Comparison of ENCODE assay signal across 8 mouse cellular contexts in genomic region chr6:49519053-49519452, GRCm38 (mm10).
DNase-seq lines count a peak whose midpoint lies in the region; ATAC-seq and TF ChIP-seq lines count a peak whose summit lies in the region.
"Had no signal": no experiment of that assay in that cellular context is flagged by ENCODE, and none has a peak within 500 bp of the region (broad histone marks: within the 10 kb centered on the region; RNA-seq: fewer than 3 reads in every experiment).

No protein-coding gene starts in this region.

- peak; percentile 60; the same call in 1 of the 2 replicates for ATAC-seq in embryonic facial prominence, embryonic 14.5 days (ENCODE audit: low read depth)
- ATAC-seq in megakaryocyte-erythroid progenitor cell, adult 5-6 weeks (replicated peaks; ENCODE audit: low FRiP score, low TSS enrichment, poor library complexity, severe bottlenecking): peak; percentile 71; the same call in 1 of the 2 replicates

- DNase-seq in MEL-GATA-1-ER (ENCODE audit: extremely low read depth, low read depth): peak; percentile 1
- peak; percentile 19 to 21 for DNase-seq in adrenal gland, postnatal 4 days (ENCODE audit: low spot score in 2 of 2)
- DNase-seq in embryonic facial prominence, embryonic 14.5 days (ENCODE audit: low spot score): peak; percentile 57
- DNase-seq in heart, postnatal 14 days: peak; percentile 67 to 78
- peak; percentile 73 to 83 for DNase-seq in layer of hippocampus, postnatal 14 days (ENCODE audit: low spot score in 2 of 2)

- no peaks in the 10 kb centered on the region for H3K36me3 ChIP-seq in embryonic facial prominence, embryonic 14.5 days (ENCODE audit: control insufficient read depth, insufficient read depth, low read length)
- no peaks in the 10 kb centered on the region for H3K36me3 ChIP-seq in small intestine, adult 2 months (ENCODE audit: control insufficient read depth, insufficient read depth, low read length)
- H3K36me3 ChIP-seq: lung, embryonic 15.5 days had no signal

- H3K27ac ChIP-seq in embryonic facial prominence, embryonic 14.5 days (replicated peaks; ENCODE audit: low read depth, low read length): no peak overlapping the region
- no peak overlapping the region for H3K27ac ChIP-seq in small intestine, adult 2 months (ENCODE audit: insufficient read depth, low read depth, low read length)
- H3K27ac ChIP-seq: lung, embryonic 15.5 days had no signal

- TF ChIP-seq CTCF in small intestine, adult 2 months (IDR thresholded peaks at IDR 0.05; ENCODE audit: extremely low read depth, insufficient read length, insufficient replicate concordance, low read depth, low read length): peak; percentile 84; the same call in 1 of the 2 replicates

- 4% methylated on average over 6 of the region's 6 CpGs for WGBS in embryonic facial prominence, embryonic 14.5 days
- 2% methylated on average over 6 of the region's 6 CpGs for WGBS in small intestine, adult 2 months

- no peaks in the 10 kb centered on the region for H3K4me1 ChIP-seq in embryonic facial prominence, embryonic 14.5 days (ENCODE audit: control insufficient read depth, insufficient read depth, low read length)
- H3K4me1 ChIP-seq in small intestine, adult 2 months (ENCODE audit: control insufficient read depth, insufficient read depth, insufficient read length, low read length): no peaks in the 10 kb centered on the region
- H3K4me1 ChIP-seq: lung, embryonic 15.5 days had no signal

- H3K4me3 ChIP-seq in embryonic facial prominence, embryonic 14.5 days (ENCODE audit: low read depth, low read length): no peak overlapping the region
- H3K4me3 ChIP-seq in small intestine, adult 2 months (ENCODE audit: low read depth, low read length): no peak overlapping the region
- H3K4me3 ChIP-seq: lung, embryonic 15.5 days had no signal

- no peaks in the 10 kb centered on the region for H3K9me3 ChIP-seq in embryonic facial prominence, embryonic 14.5 days (ENCODE audit: control insufficient read depth, low read length)
- H3K9me3 ChIP-seq: lung, embryonic 15.5 days had no signal

- no peak overlapping the region for H3K9ac ChIP-seq in embryonic facial prominence, embryonic 14.5 days (ENCODE audit: low read depth, low read length)
- H3K9ac ChIP-seq: lung, embryonic 15.5 days had no signal

- intact Hi-C loops in heart, postnatal 14 days (cut with DNase I): loop anchor here (1.0 to 10.0 kb wide), 7 partner anchors 236 to 1018 kb away; partner anchors contain the start of gene Mpp6

- peak overlapping the region; percentile 21 for H3K4me2 ChIP-seq in embryonic facial prominence, embryonic 14.5 days (ENCODE audit: low read depth, low read length)
- H3K4me2 ChIP-seq: lung, embryonic 15.5 days had no signal

- no peak for TF ChIP-seq POLR2A in small intestine, adult 2 months (IDR thresholded peaks at IDR 0.05; ENCODE audit: low read depth, low read length)

- no peaks in the 10 kb centered on the region for H3K27me3 ChIP-seq in embryonic facial prominence, embryonic 14.5 days (replicated peaks; ENCODE audit: control insufficient read depth, insufficient read depth, low read length)
- no peaks in the 10 kb centered on the region for H3K27me3 ChIP-seq in small intestine, adult 2 months (ENCODE audit: control insufficient read depth, insufficient read depth, low read length)
- H3K27me3 ChIP-seq: lung, embryonic 15.5 days had no signal

Comparison
In these comparisons a context has a peak if more than half of its experiments do, and no peak if none do; other contexts are left out.
1. DNase-seq: peak in every context shown above with its lines; median percentile 78 in layer of hippocampus, postnatal 14 days; 72 in heart, postnatal 14 days; 57 in embryonic facial prominence, embryonic 14.5 days; 20 in adrenal gland, postnatal 4 days; 1 in MEL-GATA-1-ER.